Mouse (Mus musculus): ENCODE measurements at regions not wholly inside any gene's neighbourhood (a gene's known extent, or its start where the extent isn't known, plus 50 kb on each side); places are given as distances from the start of the nearest gene placed in this dataset.

DNA sequence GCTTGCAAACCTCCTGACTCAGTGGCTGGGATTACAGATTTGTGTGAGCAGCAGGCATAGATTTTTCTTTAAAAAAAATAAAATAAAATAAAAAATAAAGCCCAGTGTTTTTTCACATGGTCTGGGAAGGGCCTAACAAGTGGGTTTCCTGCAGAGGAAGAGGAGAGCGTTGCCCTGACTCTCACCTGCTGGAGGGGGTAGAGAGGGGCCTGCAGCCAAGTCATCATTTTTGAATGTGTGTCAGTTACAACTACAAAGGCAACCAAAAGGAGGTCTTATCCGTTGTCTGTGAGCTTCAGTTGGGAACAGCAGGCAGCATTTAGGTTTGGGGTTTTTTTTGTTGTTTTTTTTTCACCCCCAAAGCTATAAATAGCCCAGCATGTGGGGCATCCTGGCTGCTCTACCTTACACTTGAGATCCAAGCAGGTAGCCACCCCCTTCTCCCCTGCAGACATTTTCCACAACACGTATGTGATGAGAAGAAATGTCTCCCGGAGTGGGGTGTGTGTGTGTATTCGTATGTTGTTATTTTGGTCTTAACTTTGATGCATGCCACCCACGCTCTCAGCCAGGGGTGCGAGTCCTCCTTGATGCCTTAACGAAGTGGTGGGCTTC, 285.7 kb upstream of the 4930412O13Rik start:
- no peak for DNase-seq

DNA sequence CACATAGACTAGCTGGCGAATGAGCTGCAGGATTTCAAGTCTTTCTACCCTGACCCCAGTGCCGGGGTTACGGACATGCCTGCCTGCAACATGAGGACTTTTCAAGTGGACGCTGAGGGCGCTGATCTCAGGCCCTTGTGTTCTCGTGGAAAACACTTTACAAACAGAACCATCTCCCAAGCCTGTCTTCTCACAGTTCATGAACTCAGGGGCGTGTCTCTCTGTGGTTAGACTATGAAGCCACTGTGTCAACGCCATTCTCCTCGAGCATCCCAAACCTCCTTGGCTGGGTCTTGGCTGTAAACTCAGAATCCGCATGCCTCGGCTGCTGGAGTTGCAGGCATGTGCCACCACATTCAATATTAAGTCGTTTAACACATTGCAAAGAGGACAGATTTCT, 284.9 kb upstream of the 4930412O13Rik start:
- DNase-seq, result no peak

DNA sequence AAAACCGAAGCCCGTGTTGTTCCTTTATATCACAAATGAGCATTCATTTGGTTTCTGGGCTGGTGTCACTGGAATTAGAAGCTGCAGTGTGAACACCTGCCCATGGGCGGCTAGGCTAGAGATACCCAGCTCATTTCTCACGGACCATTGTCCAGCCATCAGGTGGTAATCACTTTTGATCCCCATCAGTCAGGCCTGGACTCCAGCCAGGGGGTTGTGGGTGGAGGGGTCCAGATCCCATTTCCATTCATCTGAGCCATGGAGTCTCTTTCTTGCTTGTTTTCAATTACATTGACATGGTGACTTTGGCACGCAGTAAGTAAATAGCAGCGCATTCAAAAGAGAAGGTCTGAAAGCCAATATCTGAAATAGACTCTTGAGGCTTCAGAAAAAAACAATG, 276.1 kb upstream of the 4930412O13Rik start:
- DNase-seq, result no peak

DNA sequence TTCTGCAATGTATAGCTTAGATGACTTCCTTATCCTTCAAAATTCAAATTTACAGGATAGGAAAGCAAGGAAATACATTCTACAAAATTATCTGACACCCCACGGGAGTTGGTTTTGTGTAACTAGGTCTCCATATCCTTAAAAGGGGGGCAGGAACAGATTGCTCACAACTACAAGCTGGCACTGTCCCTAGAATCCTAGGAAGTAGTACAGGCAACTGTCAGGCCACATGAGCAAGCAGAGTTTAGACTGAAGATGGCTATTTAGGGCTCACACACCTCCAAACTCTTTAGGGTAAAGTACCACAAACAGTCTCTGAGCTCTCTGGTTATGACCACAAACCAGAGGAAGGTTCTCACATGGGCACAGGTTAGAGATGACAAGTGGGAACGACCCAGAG, 273.5 kb upstream of the 4930412O13Rik start:
- no peak for DNase-seq

DNA sequence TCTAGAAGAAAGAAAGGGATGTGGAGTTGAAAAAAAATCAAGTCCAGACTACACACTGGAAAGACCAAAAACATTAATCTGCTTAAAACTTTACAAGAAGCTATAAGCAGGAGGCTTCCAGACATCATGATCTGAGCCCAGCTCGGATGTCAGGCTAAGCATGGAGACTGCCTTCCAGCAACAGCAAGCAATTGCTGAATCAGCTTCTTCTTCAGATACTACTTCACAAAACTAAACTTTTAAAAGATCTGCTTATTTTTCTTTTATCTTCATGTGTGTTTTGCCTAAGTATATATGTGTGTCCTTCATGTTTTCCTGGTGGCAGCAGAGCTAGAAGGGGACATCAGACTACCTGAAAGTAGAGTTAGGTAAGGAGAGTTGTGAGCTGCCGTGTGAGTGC, 266.6 kb upstream of the 4930412O13Rik start:
- no peak for DNase-seq

DNA sequence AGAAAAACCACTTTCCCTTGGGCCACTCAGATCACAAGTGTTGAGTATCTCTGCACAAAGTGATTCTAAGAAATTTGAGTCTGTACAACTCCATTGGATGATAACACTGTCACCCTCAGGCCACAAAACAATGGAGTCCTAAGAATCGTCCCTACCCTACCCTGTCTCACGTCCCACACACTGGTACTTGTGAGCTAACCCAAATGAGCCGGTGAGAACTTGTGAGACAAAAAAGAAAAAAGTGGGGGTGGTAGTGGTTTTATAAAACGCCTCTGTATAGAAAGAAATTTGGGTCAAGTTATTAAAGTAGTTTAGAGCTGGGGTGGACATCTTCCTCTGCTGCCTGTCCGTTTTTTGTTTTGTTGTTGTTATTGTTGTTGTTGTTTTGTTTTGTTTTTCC, 264.8 kb upstream of the 4930412O13Rik start:
- no peak for DNase-seq

DNA sequence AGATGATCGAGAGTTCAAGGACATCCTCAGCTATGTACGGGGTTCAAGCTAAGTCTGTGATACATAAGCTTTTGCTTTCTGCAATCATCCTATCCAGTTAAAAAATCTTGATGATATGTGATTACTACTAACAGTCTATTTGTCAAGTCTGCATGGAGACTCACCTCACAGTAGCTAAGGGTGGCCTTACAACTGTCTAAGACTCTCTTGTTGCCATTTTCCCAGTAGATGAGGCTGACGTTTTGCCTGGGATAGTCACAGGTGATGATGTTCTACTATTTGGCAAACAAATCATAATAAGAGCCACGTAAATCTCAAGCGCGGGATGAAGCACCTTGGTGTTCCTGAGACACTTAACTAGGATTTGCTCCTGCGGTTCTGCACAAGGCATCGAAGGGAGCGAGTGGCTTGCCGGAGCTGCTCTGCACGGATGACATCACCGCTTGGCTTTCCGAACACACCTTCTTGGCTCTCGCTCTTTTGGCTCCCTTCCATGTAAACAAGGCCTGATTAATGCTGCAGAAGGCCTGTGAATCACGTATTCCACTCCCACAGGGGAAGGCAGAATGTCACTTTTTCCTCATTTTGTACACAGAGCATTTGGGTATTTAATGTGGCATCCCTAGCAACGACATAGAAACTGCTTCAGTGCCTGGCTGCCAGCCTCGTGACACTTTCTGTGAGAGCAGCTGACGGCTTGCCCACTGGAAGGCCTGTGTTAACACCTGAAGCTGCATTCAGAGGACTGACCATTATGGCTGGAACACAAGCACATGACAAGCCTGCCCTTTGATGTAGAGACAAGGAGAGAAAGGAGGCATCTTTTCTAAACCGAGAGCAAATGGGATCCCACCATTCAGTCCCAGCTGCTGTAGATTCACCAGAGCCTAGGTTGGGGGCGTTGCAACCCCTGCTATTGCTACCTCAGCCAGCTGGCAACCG, 260.5 kb upstream of the 4930412O13Rik start:
- peak; percentile 73 to 79 for DNase-seq

DNA sequence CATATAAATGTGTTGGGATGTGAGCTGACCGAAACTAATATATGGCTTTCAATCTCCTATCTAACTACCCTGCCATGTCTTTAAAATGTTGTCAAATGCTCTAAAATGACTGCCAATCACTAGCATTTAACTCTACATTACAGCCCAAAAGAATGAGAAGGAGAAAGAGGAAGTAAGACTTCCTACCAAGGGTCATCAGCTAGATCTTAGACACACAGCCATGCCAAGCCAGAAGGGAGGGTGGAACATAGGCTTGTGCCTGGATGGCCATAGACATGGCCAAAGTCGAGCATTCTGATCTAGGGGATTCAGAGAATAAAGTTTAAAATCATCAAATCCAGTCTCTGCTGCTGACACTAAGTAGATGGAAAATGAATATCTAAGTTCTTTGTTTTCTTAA, 257.4 kb upstream of the 4930412O13Rik start:
- no peak for DNase-seq

DNA sequence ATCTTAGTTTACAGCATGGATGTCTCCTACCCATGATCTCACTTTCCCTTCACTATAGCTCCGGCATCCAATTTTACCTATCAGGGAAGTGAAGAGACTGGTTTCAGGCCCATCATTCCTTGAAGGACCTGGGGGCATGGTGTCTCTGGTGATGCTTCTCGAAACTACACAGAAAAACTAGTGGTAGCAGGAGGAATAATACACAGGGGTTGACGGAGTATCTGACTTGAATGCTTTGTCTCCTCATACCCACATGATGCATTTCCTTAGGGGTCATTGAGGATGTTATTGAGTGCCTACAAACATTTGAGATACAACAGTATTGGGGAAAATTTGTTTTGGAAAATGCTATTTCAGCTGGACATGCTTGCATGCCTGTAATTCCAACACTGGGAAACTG, 253.0 kb upstream of the 4930412O13Rik start:
- DNase-seq, result no peak

DNA sequence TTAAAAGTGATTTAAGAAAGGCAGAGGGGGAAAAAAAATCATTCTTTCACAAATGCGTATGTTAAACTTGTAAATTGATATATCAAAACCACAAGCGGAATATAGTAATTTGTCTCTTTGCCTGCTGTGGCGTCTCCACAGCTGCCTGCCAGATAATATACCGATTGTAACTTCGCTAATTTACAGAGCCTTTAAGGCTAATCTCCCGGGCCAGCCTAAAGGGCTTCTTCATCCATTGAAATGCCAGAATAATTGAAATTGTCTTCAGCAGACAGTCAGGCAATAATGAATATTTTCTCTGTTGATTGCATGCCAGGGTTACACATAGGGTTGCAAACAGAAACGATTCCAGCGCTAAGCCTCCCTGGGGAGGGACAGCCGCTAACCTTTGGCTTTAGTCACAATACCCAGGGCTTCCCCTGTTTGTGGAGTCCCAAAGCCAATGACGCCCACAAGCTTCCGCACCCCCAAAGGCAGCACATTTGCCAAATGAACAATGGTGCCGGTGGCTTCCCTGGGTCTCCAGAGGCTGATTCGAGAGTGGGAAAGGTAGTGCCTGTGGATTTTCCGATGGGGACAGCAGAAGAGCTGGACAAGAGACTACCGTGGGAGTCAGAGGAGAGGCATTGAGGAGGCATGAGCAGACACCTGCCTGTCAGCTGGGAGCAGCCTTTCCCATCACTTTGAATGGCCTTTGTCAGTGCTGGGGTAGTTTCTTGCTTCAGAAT, 248.2 kb upstream of the 4930412O13Rik start:
- no peak for DNase-seq

DNA sequence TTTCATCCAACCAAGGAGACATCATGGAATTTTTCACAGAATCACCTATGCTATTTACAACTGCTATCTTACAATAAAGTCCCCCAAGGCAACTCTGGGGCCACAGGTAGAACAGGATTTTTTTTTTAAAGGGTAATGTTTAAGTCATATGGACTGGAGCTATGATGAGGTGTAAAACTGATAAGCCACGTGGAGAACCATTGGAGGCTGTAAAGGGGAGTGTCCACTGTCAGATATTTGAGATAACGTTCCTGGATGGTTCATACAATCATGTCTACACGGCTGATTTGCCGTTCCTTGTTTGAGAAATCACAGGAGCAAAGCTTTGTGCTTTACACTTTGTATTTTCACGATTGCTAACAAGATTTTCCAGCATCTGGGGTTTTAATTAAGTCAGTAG, 241.8 kb upstream of the 4930412O13Rik start:
- DNase-seq, result no peak

DNA sequence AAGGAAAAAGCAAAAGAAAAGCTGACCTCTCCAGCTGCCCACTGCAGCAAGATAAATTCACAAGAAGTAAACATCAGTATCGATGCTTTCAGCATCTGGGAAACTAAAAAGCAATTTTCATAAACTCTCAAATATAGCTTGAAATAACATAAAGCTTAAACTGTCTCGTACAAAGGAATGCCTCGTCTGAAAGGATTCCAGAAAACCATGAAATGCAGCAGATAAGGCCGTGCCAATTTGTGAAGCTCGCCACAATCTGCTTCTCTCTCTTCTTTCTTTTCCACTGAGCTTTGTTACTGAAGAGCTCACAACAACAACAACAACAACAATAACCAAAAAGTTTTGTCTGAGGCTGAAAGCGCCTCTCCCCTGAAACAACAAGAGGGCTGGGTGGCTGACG, 239.4 kb upstream of the 4930412O13Rik start:
- DNase-seq, result no peak

DNA sequence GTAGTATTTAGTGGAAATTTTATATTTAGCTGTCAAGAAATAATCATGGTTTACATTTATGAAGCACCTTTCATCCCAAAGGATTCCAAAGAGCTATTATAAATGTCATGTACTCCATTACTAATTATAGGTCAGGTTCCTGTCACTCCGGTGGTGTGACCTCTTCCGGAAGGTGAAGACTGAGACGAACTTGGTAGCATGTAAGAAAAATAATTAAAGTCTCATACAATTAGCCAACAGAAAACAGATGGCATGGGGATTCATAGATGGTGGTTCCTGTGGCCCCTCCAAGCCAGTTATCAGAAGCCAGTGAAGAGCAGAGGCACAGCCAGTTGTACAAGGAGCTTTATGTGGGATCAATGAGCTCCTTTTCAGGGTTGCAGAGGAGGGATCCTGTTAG, 238.6 kb upstream of the 4930412O13Rik start:
- DNase-seq, result no peak

DNA sequence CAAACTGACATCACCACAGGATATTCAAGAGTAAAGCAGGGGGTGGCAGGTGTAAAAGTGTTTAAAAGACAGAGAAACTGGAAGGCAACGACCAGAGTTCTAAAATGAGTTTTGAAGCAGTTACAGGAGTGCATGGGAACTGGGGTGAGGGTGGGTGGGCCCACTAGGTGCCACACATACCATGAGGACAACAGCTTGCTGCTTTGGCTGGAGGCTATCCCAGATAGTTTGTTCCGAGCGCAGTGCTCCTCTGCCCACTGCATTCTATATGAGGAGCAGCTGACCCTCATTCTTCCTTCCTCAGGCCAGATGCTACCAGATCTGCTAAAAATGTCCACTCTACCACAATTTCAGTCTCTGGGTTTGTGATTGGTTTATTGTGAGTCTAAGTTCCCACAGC, 234.6 kb upstream of the 4930412O13Rik start:
- no peak for DNase-seq

DNA sequence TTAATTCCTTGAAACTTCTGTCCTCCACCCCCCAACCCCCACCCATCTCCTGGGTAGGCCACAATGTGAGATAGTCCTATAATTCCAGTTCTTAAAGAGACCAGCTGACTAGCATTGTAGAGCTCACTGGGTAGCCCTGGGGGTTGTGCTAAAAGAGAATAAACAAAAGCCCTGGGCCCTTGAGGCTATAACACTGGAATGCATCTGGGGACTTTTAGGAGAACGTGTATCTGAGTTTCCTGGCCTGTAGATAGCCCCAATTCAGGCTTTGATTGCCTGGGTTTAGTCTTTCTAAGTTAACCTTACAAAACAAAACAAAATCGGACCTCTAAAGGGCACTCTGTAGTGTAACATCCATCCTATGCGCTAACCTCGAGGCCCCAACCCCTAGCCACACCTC, 234.1 kb upstream of the 4930412O13Rik start:
- no peak for DNase-seq

DNA sequence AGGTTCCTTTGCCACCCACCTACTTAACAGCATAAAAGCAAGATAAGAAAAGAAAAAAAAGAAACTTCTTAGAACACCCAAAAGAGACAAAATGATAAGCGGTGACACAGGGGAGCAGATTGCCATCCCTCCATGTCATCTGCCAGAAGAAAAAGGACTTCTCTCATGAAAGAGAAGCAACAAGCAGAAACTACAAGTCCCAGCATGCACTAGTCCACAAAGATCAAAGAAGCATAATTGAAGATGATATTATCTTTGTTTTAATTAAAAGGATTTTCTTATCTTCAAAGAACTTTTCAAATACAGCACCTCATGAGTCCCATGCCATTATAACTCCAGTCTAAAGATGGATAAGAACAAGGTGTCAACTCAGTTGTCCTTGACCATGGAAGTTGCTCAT, 231.0 kb upstream of the 4930412O13Rik start:
- DNase-seq, result no peak

DNA sequence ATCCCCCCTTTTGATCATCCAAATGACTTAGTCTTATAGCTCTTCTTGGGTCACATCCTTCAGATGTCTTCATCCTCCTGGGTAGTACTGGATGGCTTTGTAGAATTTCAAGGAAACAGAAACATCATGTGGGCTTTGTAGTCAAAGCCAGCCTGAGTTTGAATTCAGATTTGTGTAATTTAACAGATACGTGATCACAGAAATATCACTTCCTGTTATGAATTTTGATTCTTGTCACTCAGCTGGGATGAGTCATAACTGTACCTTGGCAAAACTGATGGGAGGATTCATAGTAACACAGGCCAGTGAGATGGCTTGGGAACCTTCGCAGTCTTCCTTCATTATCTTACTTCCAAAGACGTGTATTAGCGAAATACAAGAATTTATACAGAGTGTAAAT, 222.2 kb upstream of the 4930412O13Rik start:
- DNase-seq, result no peak

DNA sequence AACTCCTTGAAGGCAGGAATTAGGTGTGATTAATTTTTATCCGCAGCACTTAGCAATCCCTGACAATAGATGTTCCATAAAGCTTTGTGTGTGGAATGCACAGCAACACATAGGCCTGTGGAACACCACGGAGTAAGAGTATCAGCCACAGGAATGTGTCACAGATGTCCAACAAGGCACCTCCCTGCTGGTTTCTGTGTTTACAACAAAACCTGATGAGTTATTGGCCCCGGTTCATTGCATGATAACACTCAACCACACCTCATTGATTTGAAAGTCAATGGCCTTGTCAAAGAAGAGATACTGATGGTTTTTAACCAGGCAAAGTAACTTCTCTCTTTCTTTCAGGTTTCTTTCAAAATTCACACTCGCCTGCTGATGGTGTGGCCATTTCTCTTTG, 211.4 kb upstream of the 4930412O13Rik start:
- DNase-seq, result no peak

DNA sequence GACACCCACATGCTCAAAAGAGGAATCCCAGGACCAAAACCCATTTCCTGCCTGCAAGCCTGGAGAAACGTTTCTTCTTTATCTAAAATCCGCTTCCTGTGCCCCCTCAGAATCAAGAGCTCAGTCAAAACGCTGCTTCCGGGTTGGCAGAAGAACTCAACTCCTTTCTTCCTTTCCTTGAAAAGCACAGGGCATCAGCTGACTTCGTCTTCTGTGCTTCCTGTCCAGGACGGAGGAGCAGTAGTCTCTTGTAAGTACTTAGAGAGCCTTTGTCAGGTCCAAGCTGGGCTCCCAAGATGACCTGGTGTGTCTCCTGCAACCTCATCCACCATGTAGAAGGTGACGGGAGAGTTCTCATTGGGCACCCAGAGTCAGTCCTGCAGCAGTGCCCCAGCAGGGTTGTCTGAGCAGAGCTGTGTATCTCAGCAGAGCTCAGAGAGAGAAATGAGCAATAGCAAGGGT, 199.3 kb upstream of the 4930412O13Rik start:
- DNase-seq, result no peak

DNA sequence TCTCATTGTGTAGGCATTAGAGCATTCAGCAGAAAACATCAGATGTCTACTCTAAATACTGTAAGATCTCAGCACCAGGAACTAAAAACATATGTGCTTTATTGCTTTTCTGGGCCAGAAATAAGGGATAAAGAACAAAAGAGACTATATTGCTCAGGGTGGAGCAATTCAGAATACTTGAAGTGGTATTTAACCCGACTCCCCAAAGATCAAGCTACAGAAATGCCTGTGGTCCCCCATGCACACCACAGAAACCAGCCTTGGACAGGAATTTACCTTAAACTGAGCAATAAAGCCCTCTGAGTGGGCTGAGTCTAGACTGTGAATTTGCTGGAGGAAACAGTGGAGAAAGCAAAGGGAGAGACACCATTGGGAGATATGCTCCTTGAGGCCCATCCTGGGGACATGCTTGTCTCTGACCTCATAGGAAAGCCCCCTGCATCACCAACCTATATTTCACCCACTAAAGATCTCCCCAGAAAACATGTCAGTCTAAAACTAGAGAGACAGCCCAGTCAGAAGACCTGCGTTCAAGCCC, 197.3 kb upstream of the 4930412O13Rik start:
- DNase-seq, result no peak

DNA sequence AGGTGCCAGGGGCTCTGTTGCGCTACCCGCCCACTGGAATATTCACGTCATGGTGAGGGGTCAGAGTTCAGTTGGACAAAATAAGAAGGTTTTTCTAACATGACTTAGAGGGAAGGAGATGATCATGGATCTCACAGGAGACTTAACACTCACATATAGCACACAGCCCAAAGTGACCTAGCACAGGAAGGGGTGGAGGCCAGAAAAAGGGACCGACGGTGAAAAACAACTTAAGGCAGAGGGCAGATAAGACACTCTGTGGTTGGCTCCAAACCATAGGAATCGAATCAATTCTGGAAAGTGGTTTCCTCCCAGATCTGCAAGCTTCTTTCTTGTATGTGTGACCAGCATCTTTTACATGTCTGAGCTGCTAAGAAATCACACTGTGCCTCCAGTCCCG, 192.9 kb upstream of the 4930412O13Rik start:
- no peak for DNase-seq

DNA sequence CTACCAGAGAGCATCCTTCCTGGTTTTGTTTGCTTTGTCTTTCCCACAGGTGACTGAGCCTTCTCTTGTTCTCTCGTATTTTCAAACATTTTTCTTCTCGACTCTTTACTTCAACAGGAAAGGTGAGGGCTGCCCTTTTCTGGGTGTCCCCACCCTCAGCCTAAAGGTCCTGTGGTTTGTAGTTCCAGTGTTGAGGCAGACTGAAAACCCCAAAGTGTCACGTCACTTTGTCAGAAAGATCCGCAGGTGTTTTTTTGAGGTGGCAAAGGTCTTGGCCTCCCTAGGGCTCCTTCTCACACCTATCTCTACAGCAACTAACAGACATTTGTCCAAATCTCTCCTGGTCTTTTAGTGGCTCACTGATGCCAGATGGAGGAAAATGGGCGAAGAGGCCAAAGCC, 191.5 kb upstream of the 4930412O13Rik start:
- no peak for DNase-seq

DNA sequence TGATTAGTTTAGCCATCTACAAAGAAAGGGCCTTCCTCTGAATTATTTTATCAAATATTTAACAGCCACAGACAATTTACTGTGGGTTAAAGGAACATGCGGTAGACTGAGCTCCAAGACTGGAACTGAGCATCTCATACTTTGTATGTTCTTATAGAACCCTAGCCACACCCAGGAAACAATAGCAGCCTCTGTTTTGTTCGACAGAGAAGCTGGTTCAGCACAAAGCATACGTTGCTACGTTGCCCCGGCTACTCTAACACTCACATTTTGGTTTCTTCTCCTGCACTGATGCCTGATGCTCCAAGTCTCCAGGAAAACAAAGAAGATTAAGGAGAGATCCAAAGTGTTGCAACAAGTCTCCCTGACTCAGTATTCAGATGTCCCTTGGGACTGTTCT, 189.5 kb upstream of the 4930412O13Rik start:
- DNase-seq, result no peak
